Mouse (Mus musculus) CH12.LX (cell line): ENCODE measurements around the gene Ush2a. TPM values are rescaled to one million over a fixed set of nuclear protein-coding genes. Genes with fewer than 3 reads are reported as not detected.

ENCODE experiments used
- DNase-seq: peaks from one replicate; pipeline ENCODE4 v3.0.0-alpha.2; 2013; ENCODE audit errors: extremely low read depth
- H3K27ac ChIP-seq: 2 replicates; pipeline ENCODE4 v1.5.1; 2012; ENCODE audit warnings: low read depth, mild to moderate bottlenecking, control low read depth, moderate library complexity; ENCODE audit not compliant: insufficient read depth
- H3K27me3 ChIP-seq: replicated peaks from 2 replicates; pipeline ENCODE3; 2012; ENCODE audit warnings: inconsistent platforms
- H3K36me3 ChIP-seq, 2 experiments: replicated peaks in 1 of 2; 2 replicates each; pipeline versions ENCODE3 to v1.6.1; 2012; ENCODE audit warnings: inconsistent platforms in 1 of 2, low read length in 1 of 2, mild to moderate bottlenecking in 1 of 2, mixed read lengths in 1 of 2, moderate library complexity in 1 of 2; ENCODE audit not compliant: control insufficient read depth in 1 of 2, insufficient read depth in 1 of 2
- H3K4me1 ChIP-seq, 2 experiments: 2 replicates each; pipeline ENCODE4 v1.6.1; 2012; ENCODE audit warnings: inconsistent platforms in 1 of 2, moderate library complexity in 1 of 2; ENCODE audit not compliant: insufficient read depth in 2 of 2, control insufficient read depth in 1 of 2
- H3K4me2 ChIP-seq: 2 replicates; pipeline ENCODE4 v1.6.1; 2012; ENCODE audit warnings: low read depth, mild to moderate bottlenecking, control low read depth; ENCODE audit not compliant: poor library complexity, insufficient read depth, severe bottlenecking
- H3K4me3 ChIP-seq, 3 experiments: fragments of 150-350 bp in 1 of 3; sonication (generic) in 1 of 3; replicated peaks in 1 of 3; 2 replicates each; pipeline versions ENCODE3 to v1.5.1; 2011 to 2012; ENCODE audit warnings: low read depth in 2 of 3, low read length in 2 of 3, mild to moderate bottlenecking in 2 of 3, moderate library complexity in 2 of 3, control low read depth in 1 of 3, improper control_type of control experiment in 1 of 3, inconsistent platforms in 1 of 3, mixed read lengths in 1 of 3; ENCODE audit not compliant: poor library complexity in 1 of 3
- H3K79me2 ChIP-seq: replicated peaks from 2 replicates; pipeline ENCODE4 v1.6.1; 2012; ENCODE audit warnings: mild to moderate bottlenecking, moderate library complexity; ENCODE audit not compliant: control insufficient read depth, poor library complexity, insufficient read depth, severe bottlenecking; ENCODE audit errors: extremely low read depth
- H3K9ac ChIP-seq: 2 replicates; pipeline ENCODE4 v1.6.1; 2012; ENCODE audit warnings: low read depth, mild to moderate bottlenecking, control low read depth, moderate library complexity; ENCODE audit not compliant: insufficient read depth
- H3K9me3 ChIP-seq: replicated peaks from 2 replicates; pipeline ENCODE3; 2012; ENCODE audit warnings: low read length, inconsistent platforms, mixed read lengths
- BHLHE40 ChIP-seq: IDR thresholded peaks from 2 replicates; pipeline ENCODE4 v1.6.1; 2011; ENCODE audit warnings: mild to moderate bottlenecking, low read depth, low read length, improper control_type of control experiment
- CHD2 ChIP-seq: IDR thresholded peaks from 2 replicates; pipeline ENCODE4 v1.6.1; 2011; ENCODE audit warnings: low read length, improper control_type of control experiment
- CTCF ChIP-seq, 2 experiments: IDR thresholded peaks in 1 of 2; conservative IDR thresholded peaks in 1 of 2; 2 replicates each; pipeline ENCODE4 v1.5.1; 2011 to 2012; ENCODE audit warnings: low read depth in 2 of 2, low read length in 2 of 2, improper control_type of control experiment in 1 of 2, inconsistent platforms in 1 of 2, mild to moderate bottlenecking in 1 of 2, moderate library complexity in 1 of 2
- E2F4 ChIP-seq: IDR thresholded peaks from 2 replicates; pipeline ENCODE4 v1.6.1; 2011; ENCODE audit warnings: low read depth, low read length, improper control_type of control experiment; ENCODE audit not compliant: insufficient replicate concordance
- ELF1 ChIP-seq: IDR thresholded peaks from 2 replicates; pipeline ENCODE4 v1.6.1; 2014; ENCODE audit warnings: low read depth, mild to moderate bottlenecking, inconsistent platforms, low read length, improper control_type of control experiment
- EP300 ChIP-seq: IDR thresholded peaks from 2 replicates; pipeline ENCODE4 v1.6.1; 2011; ENCODE audit warnings: low read length, improper control_type of control experiment
- HCFC1 ChIP-seq: IDR thresholded peaks from 2 replicates; pipeline ENCODE4 v1.6.1; 2012; ENCODE audit warnings: low read depth, mild to moderate bottlenecking, inconsistent platforms, low read length, improper control_type of control experiment
- IRF4 ChIP-seq: IDR thresholded peaks from 2 replicates; pipeline ENCODE4 v1.6.1; 2014; ENCODE audit warnings: low read depth, mild to moderate bottlenecking, inconsistent platforms, low read length, improper control_type of control experiment
- MAZ ChIP-seq: IDR thresholded peaks from 2 replicates; pipeline ENCODE4 v1.6.1; 2012; ENCODE audit warnings: low read depth, mild to moderate bottlenecking, inconsistent platforms, low read length, improper control_type of control experiment, moderate library complexity
- MXI1 ChIP-seq: IDR thresholded peaks from 2 replicates; pipeline ENCODE4 v1.6.1; 2011; ENCODE audit warnings: mild to moderate bottlenecking, low read depth, low read length, improper control_type of control experiment
- NELFE ChIP-seq: IDR thresholded peaks from 2 replicates; pipeline ENCODE4 v1.6.1; 2011; ENCODE audit warnings: low read depth, low read length, improper control_type of control experiment
- NRF1 ChIP-seq: IDR thresholded peaks from 2 replicates; pipeline ENCODE4 v1.6.1; 2014; ENCODE audit warnings: low read depth, mild to moderate bottlenecking, inconsistent platforms, low read length, improper control_type of control experiment, moderate library complexity
- POLR2AphosphoS2 ChIP-seq: IDR thresholded peaks from 2 replicates; pipeline ENCODE4 v1.6.1; 2011; ENCODE audit warnings: low read depth, low read length, improper control_type of control experiment
- RAD21 ChIP-seq: IDR thresholded peaks from 2 replicates; pipeline ENCODE4 v1.6.1; 2011; ENCODE audit warnings: low read depth, mild to moderate bottlenecking, low read length, improper control_type of control experiment, moderate library complexity
- SIN3A ChIP-seq: IDR thresholded peaks from 2 replicates; pipeline ENCODE4 v1.6.1; 2012; ENCODE audit warnings: low read length, improper control_type of control experiment, inconsistent platforms
- TBP ChIP-seq: conservative IDR thresholded peaks from 2 replicates; pipeline ENCODE4 v1.6.1; 2011; ENCODE audit warnings: low read depth, low read length, improper control_type of control experiment
- TCF12 ChIP-seq: IDR thresholded peaks from 2 replicates; pipeline ENCODE4 v1.6.1; 2014; ENCODE audit warnings: low read depth, mild to moderate bottlenecking, inconsistent platforms, low read length, improper control_type of control experiment
- UBTF ChIP-seq: IDR thresholded peaks from 2 replicates; pipeline ENCODE4 v1.6.1; 2012; ENCODE audit warnings: low read depth, mild to moderate bottlenecking, inconsistent platforms, low read length, improper control_type of control experiment, moderate library complexity
- USF1 ChIP-seq: IDR thresholded peaks from 2 replicates; pipeline ENCODE4 v1.6.1; 2014; ENCODE audit warnings: low read depth, mild to moderate bottlenecking, inconsistent platforms, low read length, improper control_type of control experiment
- USF2 ChIP-seq: conservative IDR thresholded peaks from 2 replicates; pipeline ENCODE4 v1.6.1; 2011; ENCODE audit warnings: low read depth, low read length, improper control_type of control experiment
- ZMIZ1 ChIP-seq: IDR thresholded peaks from 2 replicates; pipeline ENCODE4 v1.6.1; 2012; ENCODE audit warnings: low read depth, mild to moderate bottlenecking, inconsistent platforms, low read length, improper control_type of control experiment
- ZNF384 ChIP-seq: IDR thresholded peaks from 2 replicates; pipeline ENCODE4 v1.6.1; 2012; ENCODE audit warnings: low read depth, low read length, improper control_type of control experiment, inconsistent platforms
- dilution Hi-C: fragments of 300-500 bp; cut with MboI; formaldehyde crosslinking; loops from 2 replicates; pipeline ENCODE4 v1.14.3; 2020; ENCODE audit warnings: low sequenced_read_pairs; ENCODE audit not compliant: extremely low pct_unique_long_range_greater_than_20kb, extremely low pct_ligation_motif_present
- in situ Hi-C: fragments of 300-500 bp; cut with MboI; formaldehyde crosslinking; loops from 3 replicates; pipeline ENCODE4 v1.14.3; 2019; ENCODE audit warnings: low sequenced_read_pairs, low pct_ligation_motif_present, low pct_unique_long_range_greater_than_20kb, mixed read lengths
- polyA plus RNA-seq: library from polyadenylated mRNA; unstranded; fragments of >175 nt; gene quantifications from 2 replicates; pipeline ENCODE4 v1.2.1, GENCODE M21; 2012; ENCODE audit warnings: low read depth; ENCODE audit not compliant: insufficient read length
- total RNA-seq, 2 experiments: library from RNA; depleted of rRNA; stranded (reverse); fragments of 300-350 nt in 1 of 2; fragments of >200 nt in 1 of 2; gene quantifications; 2 replicates each; pipeline ENCODE4 v1.2.3; 2012 to 2014

The Ush2a gene
- total and polyA plus RNA-seq, 3 experiments = not detected

DNA sequence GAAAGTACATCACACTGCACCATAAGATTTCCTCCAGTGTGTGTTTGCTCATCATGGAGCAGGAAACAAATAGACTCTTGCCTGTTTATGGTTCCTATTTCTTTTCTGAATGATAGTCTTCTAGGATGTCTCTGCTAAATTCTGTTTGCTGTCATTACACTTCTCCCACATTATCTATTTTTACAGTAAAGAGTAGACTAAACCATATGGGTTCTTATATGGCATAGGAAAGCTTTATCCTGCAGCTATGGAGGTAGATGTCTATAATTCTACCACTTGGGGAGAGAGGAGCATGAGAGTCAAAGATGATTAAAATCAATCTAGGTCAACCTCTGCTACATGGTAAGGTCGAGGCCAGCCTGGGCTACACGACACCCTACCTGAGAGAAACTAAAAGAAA lies 158.7 kb downstream of the Ush2a start:
- Histone ChIP-seq H3K9ac (no peak overlapping the region), H3K9me3 (peaks cover 79% of the 10 kb centered on the region), H3K27ac (no peak overlapping the region), H3K79me2 (no peaks in the 10 kb centered on the region), H3K27me3 (no peaks in the 10 kb centered on the region), H3K4me1 (no peaks in the 10 kb centered on the region), H3K4me2 (no peak overlapping the region), H3K36me3 (no peaks in the 10 kb centered on the region), H3K4me3 (no peak overlapping the region)
- TF ChIP-seq HCFC1 (no peak), ZNF384 (no peak)
- in situ Hi-C loops = no loop called here
- dilution Hi-C loops = no loop called here
- no peak for DNase-seq

DNA sequence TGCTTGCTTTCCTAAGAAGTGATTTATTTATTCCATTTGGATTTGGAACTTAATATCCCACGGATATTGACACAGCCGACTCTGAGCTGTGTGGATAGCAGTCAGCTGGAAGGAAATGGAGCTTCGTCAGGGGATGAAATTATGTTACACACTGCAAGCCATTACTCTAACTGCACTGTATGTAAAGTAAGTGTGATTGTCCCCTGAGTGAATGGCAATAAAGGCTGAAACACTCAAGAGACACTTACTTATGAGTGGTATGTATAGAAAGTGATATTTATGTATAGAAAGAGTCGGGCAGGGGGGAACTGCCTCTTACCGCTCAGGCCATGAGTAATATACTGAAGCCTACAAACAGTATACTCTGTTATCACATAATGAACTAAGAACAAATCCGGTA lies 166.3 kb downstream of the Ush2a start:
- in situ Hi-C loops (no loop called here), dilution Hi-C loops (no loop called here)
- Histone ChIP-seq H3K9ac (no peak overlapping the region), H3K9me3 (peaks cover 63% of the 10 kb centered on the region), H3K36me3 (no peaks in the 10 kb centered on the region), H3K4me2 (no peak overlapping the region), H3K27ac (no peak overlapping the region), H3K79me2 (no peaks in the 10 kb centered on the region), H3K4me3 (no peak overlapping the region), H3K27me3 (no peaks in the 10 kb centered on the region), H3K4me1 (no peaks in the 10 kb centered on the region)
- no peak for TF ChIP-seq RAD21
- no peak for TF ChIP-seq E2F4
- no peak for TF ChIP-seq ZMIZ1
- no peak for TF ChIP-seq MXI1
- TF ChIP-seq NRF1 = no peak
- no peak for TF ChIP-seq BHLHE40
- no peak for TF ChIP-seq IRF4
- TF ChIP-seq ELF1 = no peak
- TF ChIP-seq USF2 = no peak
- TF ChIP-seq TBP = no peak
- no peak for TF ChIP-seq TCF12
- DNase-seq = no peak

DNA sequence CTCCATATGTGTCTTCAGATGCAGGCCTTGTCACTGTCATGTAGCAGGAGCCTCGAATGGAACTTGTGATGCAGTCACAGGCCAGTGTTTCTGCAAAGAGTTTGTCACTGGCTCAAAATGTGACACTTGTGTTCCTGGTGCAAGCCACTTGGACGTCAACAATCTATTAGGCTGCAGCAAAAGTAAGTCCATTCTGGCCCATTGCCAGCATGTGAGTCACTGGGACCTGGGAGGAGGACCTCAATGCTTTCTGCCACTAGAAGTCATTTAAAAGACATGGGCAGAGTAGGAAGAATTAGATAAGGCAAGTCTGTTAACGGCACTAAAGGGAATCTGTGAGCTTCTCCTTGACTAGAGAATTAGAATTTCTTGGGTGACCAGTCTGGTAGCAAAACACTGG lies 168.9 kb downstream of the Ush2a start:
- DNase-seq = no peak
- dilution Hi-C loops = no loop called here
- in situ Hi-C loops = no loop called here

More for the DNA sequence above, 168.9 kb downstream of the Ush2a start:
- no peak overlapping the region for H3K4me2 ChIP-seq
- H3K27me3 ChIP-seq = no peaks in the 10 kb centered on the region
- H3K4me1 ChIP-seq = no peaks in the 10 kb centered on the region
- H3K4me3 ChIP-seq = no peak overlapping the region
- no peaks in the 10 kb centered on the region for H3K79me2 ChIP-seq
- no peak for TF ChIP-seq CHD2
- TF ChIP-seq UBTF = no peak
- no peak for TF ChIP-seq SIN3A
- no peak for TF ChIP-seq MAZ
- no peak for TF ChIP-seq HCFC1
- no peak for TF ChIP-seq ZMIZ1
- TF ChIP-seq NELFE = no peak
- TF ChIP-seq USF1 = no peak
- TF ChIP-seq CTCF (conservative IDR thresholded peaks at IDR 0.05 in 1 of 2, IDR thresholded peaks at IDR 0.05 in 1 of 2; ENCODE audit: low read depth in 2 of 2, low read length in 2 of 2) = no peak
- no peak for TF ChIP-seq EP300
- no peak for TF ChIP-seq POLR2AphosphoS2
- no peak for TF ChIP-seq ZNF384
- no peak for TF ChIP-seq ELF1
- no peaks in the 10 kb centered on the region for H3K36me3 ChIP-seq
- no peak overlapping the region for H3K27ac ChIP-seq
- no peak overlapping the region for H3K9ac ChIP-seq
- H3K9me3 ChIP-seq = peaks cover 46% of the 10 kb centered on the region
